In the genomic region with DNA sequence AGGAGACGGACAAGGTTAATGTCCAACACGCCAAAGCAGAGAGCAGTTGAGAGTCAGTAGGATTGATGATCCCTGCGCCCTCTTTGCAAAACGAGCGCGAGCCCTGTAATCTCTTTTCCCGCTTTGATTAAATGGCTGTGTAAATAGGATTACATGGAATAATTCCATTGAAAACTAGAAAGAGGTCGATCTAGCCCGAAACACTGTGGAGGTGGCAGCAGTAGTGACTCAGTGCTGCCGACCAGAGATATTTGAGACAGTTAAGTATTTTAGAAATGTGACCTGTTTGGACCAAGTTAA, we compare ENCODE assay signal across 9 mouse cellular contexts. TPM values are rescaled to one million over a fixed set of nuclear protein-coding genes. Genes with fewer than 3 reads are reported as not detected.
A peak's percentile ranks its signal among the peaks of the same experiment; 100 is the strongest.
DNase-seq lines count a peak whose midpoint lies in the region; ATAC-seq lines count a peak whose summit lies in the region.
"Had no signal": no experiment of that assay in that cellular context is flagged by ENCODE, and none has a peak within 500 bp of the region (broad histone marks: within the 10 kb centered on the region; RNA-seq: fewer than 3 reads in every experiment).

No protein-coding gene starts in this region.

- no peak for ATAC-seq in lung, embryonic 15.5 days (ENCODE audit: borderline replicate concordance, extremely low read depth, low FRiP score, low TSS enrichment)
- no peak for ATAC-seq in forebrain, embryonic 16.5 days
- no peak for ATAC-seq in liver, embryonic 13.5 days (ENCODE audit: low read depth)
- no peak for ATAC-seq in stomach, embryonic 15.5 days (ENCODE audit: insufficient read depth, low FRiP score, low read depth)

- WGBS in lung, embryonic 15.5 days, result 3% methylated on average over 10 of the region's 10 CpGs
- 3% methylated on average over 10 of the region's 10 CpGs for WGBS in forebrain, embryonic 16.5 days
- WGBS in liver, embryonic 13.5 days (ENCODE audit: insufficient replicate concordance), result 19% methylated on average over 10 of the region's 10 CpGs
- 7% methylated on average over 10 of the region's 10 CpGs for WGBS in stomach, embryonic 15.5 days

- peak overlapping the region; percentile 62 for H3K4me2 ChIP-seq in lung, embryonic 15.5 days
- H3K4me2 ChIP-seq in forebrain, embryonic 16.5 days (ENCODE audit: low read length), result peak overlapping the region; percentile 52
- peak overlapping the region; percentile 48 for H3K4me2 ChIP-seq in liver, embryonic 13.5 days
- H3K4me2 ChIP-seq in stomach, embryonic 15.5 days, result peak overlapping the region; percentile 82

- no peaks in the 10 kb centered on the region for H3K9me3 ChIP-seq in lung, embryonic 15.5 days
- H3K9me3 ChIP-seq in forebrain, embryonic 16.5 days (ENCODE audit: control insufficient read depth, low read length), result no peaks in the 10 kb centered on the region
- no peaks in the 10 kb centered on the region for H3K9me3 ChIP-seq in liver, embryonic 13.5 days (replicated peaks)
- H3K9me3 ChIP-seq in stomach, embryonic 15.5 days, result no peaks in the 10 kb centered on the region

- DNase-seq in lung, postnatal 4 days, result no peak
- no peak for DNase-seq in liver, embryonic 13.5 days
- no peak for DNase-seq in adrenal gland, postnatal 10 days
- no peak for DNase-seq in ovary, postnatal 14 days (ENCODE audit: low spot score)
- no peak for DNase-seq in layer of hippocampus, adult 18-20 months (ENCODE audit: low spot score in 2 of 2)
- DNase-seq: lung, postnatal 14 days had no signal

- peak overlapping the region; percentile 79 for H3K4me3 ChIP-seq in lung, embryonic 15.5 days
- H3K4me3 ChIP-seq in forebrain, embryonic 16.5 days (replicated peaks; ENCODE audit: low read length), result peak overlapping the region; percentile 47
- H3K4me3 ChIP-seq in liver, embryonic 13.5 days (replicated peaks), result peak overlapping the region; percentile 65
- H3K4me3 ChIP-seq in stomach, embryonic 15.5 days (replicated peaks), result peak overlapping the region; percentile 61

- H3K27me3 ChIP-seq in lung, embryonic 15.5 days, result no peaks in the 10 kb centered on the region
- H3K27me3 ChIP-seq in forebrain, embryonic 16.5 days (replicated peaks; ENCODE audit: control insufficient read depth, insufficient read depth, low read length), result peaks cover 7% of the 10 kb centered on the region; the same call in 1 of the 2 replicates
- peaks cover 38% of the 10 kb centered on the region for H3K27me3 ChIP-seq in liver, embryonic 13.5 days
- H3K27me3 ChIP-seq in stomach, embryonic 15.5 days (replicated peaks), result no peaks in the 10 kb centered on the region

- H3K36me3 ChIP-seq in lung, embryonic 15.5 days, result no peaks in the 10 kb centered on the region; the same call in 1 of the 2 replicates
- H3K36me3 ChIP-seq in forebrain, embryonic 16.5 days (ENCODE audit: control insufficient read depth, insufficient read depth), result no peaks in the 10 kb centered on the region
- H3K36me3 ChIP-seq in liver, embryonic 13.5 days, result no peaks in the 10 kb centered on the region
- no peaks in the 10 kb centered on the region for H3K36me3 ChIP-seq in stomach, embryonic 15.5 days

- peaks cover 56% of the 10 kb centered on the region for H3K4me1 ChIP-seq in lung, embryonic 15.5 days
- H3K4me1 ChIP-seq in forebrain, embryonic 16.5 days (replicated peaks; ENCODE audit: control insufficient read depth, insufficient read depth, low read length), result peaks cover 42% of the 10 kb centered on the region
- peaks cover 9% of the 10 kb centered on the region; the same call in 1 of the 2 replicates for H3K4me1 ChIP-seq in liver, embryonic 13.5 days (replicated peaks)
- H3K4me1 ChIP-seq in stomach, embryonic 15.5 days, result peaks cover 8% of the 10 kb centered on the region; the same call in 1 of the 2 replicates

- peak overlapping the region; percentile 32 for H3K9ac ChIP-seq in lung, embryonic 15.5 days
- peak overlapping the region; percentile 50 for H3K9ac ChIP-seq in forebrain, embryonic 16.5 days (replicated peaks; ENCODE audit: low read depth, low read length)
- H3K9ac ChIP-seq in liver, embryonic 13.5 days, result peak overlapping the region; percentile 40; the same call in 1 of the 2 replicates
- H3K9ac ChIP-seq in stomach, embryonic 15.5 days, result 0 out of 2 replicates have a peak overlapping the region, but pooled peaks have one; percentile 0

- peak overlapping the region; percentile 15; the same call in 1 of the 2 replicates for H3K27ac ChIP-seq in lung, embryonic 15.5 days
- peak overlapping the region; percentile 46; the same call in 1 of the 2 replicates for H3K27ac ChIP-seq in forebrain, embryonic 16.5 days (ENCODE audit: low read length)
- no peak overlapping the region for H3K27ac ChIP-seq in liver, embryonic 13.5 days
- peak overlapping the region; percentile 61 for H3K27ac ChIP-seq in stomach, embryonic 15.5 days

RNA-seq across cellular contexts. Expression of gene Kitl, which starts 2.3 kb away (rescaled TPM):
- polyA plus RNA-seq in lung, embryonic 15.5 days (2015; fragmentation: Nextera tagmentation; extraction: Ambion mirVana), result 41.4 and 45.6 TPM in 2 replicates
- 43.4 and 45.5 TPM in 2 replicates for polyA plus RNA-seq in forebrain, embryonic 16.5 days (2015; fragmentation: Nextera tagmentation; extraction: Ambion mirVana)
- polyA plus RNA-seq in liver, embryonic 13.5 days (2015; fragmentation: Nextera tagmentation; extraction: Ambion mirVana), result 8.2 and 15.3 TPM in 2 replicates
- 32.0 and 40.2 TPM in 2 replicates for polyA plus RNA-seq in stomach, embryonic 15.5 days (2015; fragmentation: Nextera tagmentation; extraction: Ambion mirVana)
- 10 to 100 TPM; 56.9 to 62.6 TPM for total RNA-seq in adrenal gland, postnatal 10 days (2021)
- total RNA-seq in layer of hippocampus, adult 18-20 months (2021), result 10 to 100 TPM; 23.6 to 24.8 TPM

Comparison
In these comparisons a context has a peak if more than half of its experiments do, and no peak if none do; other contexts are left out.
1. H3K9ac ChIP-seq: peak in every context shown above with its lines; median percentile 50 in forebrain, embryonic 16.5 days; 40 in liver, embryonic 13.5 days; 32 in lung, embryonic 15.5 days; 0 in stomach, embryonic 15.5 days.